Mouse (Mus musculus) heart, postnatal 36 days (tissue): ENCODE data around the gene Slc6a14. TPM values are rescaled to one million over a fixed set of nuclear protein-coding genes. Genes with fewer than 3 reads are reported as not detected.

Source experiments
- DNase-seq, 2 experiments: peaks; one replicate each; pipeline ENCODE4 v3.0.0; 2021 to 2022
- intact Hi-C: fragments of 180-260 bp; cut with DNase I; formaldehyde crosslinking; loops from one replicate; pipeline ENCODE4 v1.15.1; 2025
- total RNA-seq, 2 experiments: library from RNA; stranded (reverse); gene quantifications; 2 replicates each; pipeline ENCODE4 v1.2.3; 2021

Slc6a14 gene
- not detected for total RNA-seq

DNA sequence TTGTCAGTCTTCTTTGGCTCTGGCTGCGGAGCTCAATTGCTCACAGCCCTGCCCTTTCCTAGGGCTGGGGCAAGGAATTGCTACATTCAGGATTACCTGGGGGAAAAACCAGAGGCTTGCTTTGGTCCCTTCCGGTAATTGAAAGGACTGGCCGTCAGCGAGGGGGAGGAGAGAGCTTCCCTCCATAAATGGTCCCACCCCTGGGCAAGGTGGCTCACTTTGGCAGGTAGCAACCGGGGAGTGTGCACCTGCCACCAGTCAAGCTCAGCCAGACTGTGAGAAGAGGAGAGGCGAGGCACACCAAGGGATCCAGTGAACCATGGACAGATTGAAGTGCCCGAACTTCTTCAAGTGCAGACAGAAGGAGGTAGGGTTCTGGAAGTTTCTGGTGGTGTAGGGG lies at the start of gene Slc6a14:
TSS of gene Slc6a14 (plus strand) at position 68 of the 400 bp plus-strand sequence.
- intact Hi-C loops = no loop called here
- no peak for DNase-seq

DNA sequence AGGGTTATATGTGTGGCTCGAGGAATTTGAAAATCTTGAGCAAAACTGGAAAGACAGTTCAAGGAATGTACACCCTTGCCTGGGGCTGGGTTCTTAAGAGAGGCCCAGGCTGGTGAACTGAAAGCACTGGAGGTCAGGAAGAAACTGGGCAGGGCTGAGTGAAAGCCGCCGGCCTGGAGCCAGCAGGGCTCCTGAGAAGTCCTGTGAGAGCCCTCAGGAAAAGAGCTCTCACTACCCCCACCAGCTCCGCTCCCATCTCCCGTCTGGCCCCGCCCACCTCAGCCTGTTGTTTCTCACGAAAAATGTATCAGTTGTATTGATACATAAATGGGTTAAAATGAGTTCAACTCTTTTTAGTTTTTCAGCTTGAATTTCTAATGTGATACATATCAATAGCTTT lies 43.8 kb upstream of the Slc6a14 start:
- no peak for DNase-seq
- intact Hi-C loops = no loop called here

DNA sequence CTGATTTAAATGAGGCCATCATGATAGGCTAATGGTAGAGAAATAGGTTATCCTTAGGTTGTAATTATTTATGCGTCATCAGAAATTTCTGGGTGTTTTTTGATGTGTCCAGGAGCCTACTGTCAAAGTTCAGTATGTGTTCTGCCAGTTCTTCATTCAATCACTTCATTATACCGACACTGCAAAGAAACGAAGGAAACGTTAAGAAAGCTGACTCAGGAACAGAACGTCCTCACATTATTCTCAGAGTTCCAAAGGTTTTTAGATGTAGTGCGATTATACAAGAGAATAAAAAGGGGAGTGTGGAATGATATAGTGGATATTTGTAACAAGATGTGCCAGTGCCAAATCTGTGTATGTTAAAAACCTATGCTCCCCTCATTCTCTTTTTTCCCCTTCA lies 19.5 kb upstream of the Slc6a14 start:
- intact Hi-C loops = no loop called here
- DNase-seq = no peak

GRCm38 (mm10) chrX:21695687-21696086 lies 19.0 kb upstream of the Slc6a14 start:
- no peak for DNase-seq
- intact Hi-C loops = no loop called here

- DNase-seq = no peak
- intact Hi-C loops = no loop called here
Measured at GRCm38 (mm10) chrX:21701646-21702045, 13.1 kb upstream of the Slc6a14 start.

DNA sequence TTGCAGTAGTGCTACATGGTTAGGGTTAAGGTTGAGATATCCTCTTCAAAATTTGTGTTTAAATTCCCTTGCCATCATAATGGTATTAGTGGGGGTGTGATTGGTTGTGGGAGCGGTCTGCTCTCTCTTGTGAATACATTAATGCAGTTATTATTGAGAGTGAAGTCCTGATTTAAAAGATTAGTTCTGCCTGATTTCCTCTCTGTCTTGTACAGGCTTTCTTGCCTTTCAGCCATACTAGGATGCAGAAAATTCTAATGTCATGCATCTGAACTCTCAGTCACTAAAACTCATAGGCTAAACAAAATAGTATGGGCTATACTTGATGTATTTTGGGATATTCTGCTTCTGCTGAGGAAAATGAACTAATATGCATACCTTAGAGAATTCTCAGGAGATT lies 10.2 kb upstream of the Slc6a14 start:
- DNase-seq = no peak
- intact Hi-C loops = no loop called here

GRCm38 (mm10) chrX:21715293-21715692 lies 597 bp downstream of the Slc6a14 start:
- intact Hi-C loops = no loop called here
- no peak for DNase-seq

GRCm38 (mm10) chrX:21716885-21717284 lies 2.2 kb downstream of the Slc6a14 start:
- DNase-seq = no peak
- intact Hi-C loops = no loop called here

DNA sequence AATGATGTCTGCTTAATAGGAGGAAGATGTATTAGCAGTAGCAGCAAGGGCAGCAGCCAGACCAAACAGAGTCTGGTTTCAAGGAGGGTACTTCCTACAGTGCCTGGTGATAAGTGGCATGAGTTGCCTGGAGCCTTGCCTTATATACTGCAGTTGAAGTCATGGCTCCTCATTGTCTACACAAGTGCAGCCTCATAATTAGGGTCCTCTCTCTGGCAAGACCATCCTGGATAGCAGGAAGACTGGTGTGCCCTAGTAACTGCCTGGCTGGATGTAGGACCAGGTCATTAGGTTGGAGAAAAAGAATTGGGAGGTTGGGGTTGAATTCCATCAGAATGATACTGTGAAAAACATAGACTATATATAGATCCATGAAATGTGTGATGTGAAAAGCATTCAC lies 30.3 kb downstream of the Slc6a14 start, which contains the start of gene Gm28269:
TSS of gene Gm28269 (minus strand) at position 101 of the 400 bp plus-strand sequence.
- intact Hi-C loops = no loop called here
- DNase-seq = no peak

Other genes with a start within 250 kb of the Slc6a14 start
- gene Agtr2, start 230.4 kb upstream of the Slc6a14 start, total RNA-seq = not detected
- not detected for gene Gm28269, start 30.2 kb downstream of the Slc6a14 start, total RNA-seq